ENCODE assay signal across 11 mouse cellular contexts in genomic region chr4:24556116-24556820, GRCm38 (mm10).
DNase-seq lines count a peak whose midpoint lies in the region; ATAC-seq and TF ChIP-seq lines count a peak whose summit lies in the region.
"Had no signal": no experiment of that assay in that cellular context is flagged by ENCODE, and none has a peak within 500 bp of the region (broad histone marks: within the 10 kb centered on the region; RNA-seq: fewer than 3 reads in every experiment).

No protein-coding gene starts in this region.

- H3K36me3 ChIP-seq in hindbrain, embryonic 16.5 days (ENCODE audit: control insufficient read depth, insufficient read depth, low read length), result no peaks in the 10 kb centered on the region
- H3K36me3 ChIP-seq in hindbrain, embryonic 11.5 days (ENCODE audit: control insufficient read depth, insufficient read depth, low read length), result no peaks in the 10 kb centered on the region
- no peaks in the 10 kb centered on the region for H3K36me3 ChIP-seq in intestine, embryonic 15.5 days
- H3K36me3 ChIP-seq: heart, embryonic 15.5 days; neural tube, embryonic 15.5 days; stomach, embryonic 15.5 days had no signal

- TF ChIP-seq CTCF in brain, embryonic 14.5 days (IDR thresholded peaks at IDR 0.05; ENCODE audit: borderline replicate concordance, extremely low read depth, insufficient read depth, insufficient read length), result no peak

- no peak overlapping the region for H3K4me2 ChIP-seq in hindbrain, embryonic 16.5 days (ENCODE audit: low read length)
- H3K4me2 ChIP-seq in hindbrain, embryonic 11.5 days (replicated peaks; ENCODE audit: low read depth, low read length), result no peak overlapping the region
- no peak overlapping the region for H3K4me2 ChIP-seq in intestine, embryonic 15.5 days (replicated peaks)
- H3K4me2 ChIP-seq: heart, embryonic 15.5 days; neural tube, embryonic 15.5 days; stomach, embryonic 15.5 days had no signal

- H3K9ac ChIP-seq in hindbrain, embryonic 16.5 days (ENCODE audit: low read depth, low read length), result no peak overlapping the region
- no peak overlapping the region for H3K9ac ChIP-seq in hindbrain, embryonic 11.5 days (ENCODE audit: low read depth, low read length)
- H3K9ac ChIP-seq in intestine, embryonic 15.5 days, result no peak overlapping the region
- H3K9ac ChIP-seq: heart, embryonic 15.5 days; neural tube, embryonic 15.5 days; stomach, embryonic 15.5 days had no signal

- no peaks in the 10 kb centered on the region for H3K27me3 ChIP-seq in hindbrain, embryonic 16.5 days (replicated peaks; ENCODE audit: control insufficient read depth, insufficient read depth, low read length)
- no peaks in the 10 kb centered on the region for H3K27me3 ChIP-seq in hindbrain, embryonic 11.5 days (ENCODE audit: control insufficient read depth, insufficient read depth, low read length)
- no peaks in the 10 kb centered on the region for H3K27me3 ChIP-seq in intestine, embryonic 15.5 days (replicated peaks)
- H3K27me3 ChIP-seq: heart, embryonic 15.5 days; neural tube, embryonic 15.5 days; stomach, embryonic 15.5 days had no signal

- H3K4me3 ChIP-seq in hindbrain, embryonic 16.5 days (ENCODE audit: low read length), result no peak overlapping the region
- H3K4me3 ChIP-seq in hindbrain, embryonic 11.5 days (ENCODE audit: low read depth, low read length), result no peak overlapping the region
- no peak overlapping the region for H3K4me3 ChIP-seq in intestine, embryonic 15.5 days (replicated peaks)
- H3K4me3 ChIP-seq: heart, embryonic 15.5 days; neural tube, embryonic 15.5 days; stomach, embryonic 15.5 days had no signal

- no peak for DNase-seq in hindbrain, embryonic 11.5 days (ENCODE audit: low spot score)
- DNase-seq in brain, embryonic 14.5 days (ENCODE audit: low read depth), result peak; percentile 83
- DNase-seq in naive thymus-derived CD4-positive, alpha-beta T cell, adult 2 months (ENCODE audit: low read depth), result peak; percentile 21
- DNase-seq in ovary, postnatal 14 days (ENCODE audit: low spot score), result no peak
- DNase-seq in frontal cortex, adult 2 months (ENCODE audit: extremely low spot score in 1 of 2, low spot score in 1 of 2), result no peak
- DNase-seq in gastrocnemius, postnatal 14 days, result no peak

- no peak for TF ChIP-seq POLR2A in brain, embryonic 14.5 days (IDR thresholded peaks at IDR 0.05; ENCODE audit: borderline replicate concordance, extremely low read depth, insufficient read depth, insufficient read length, poor library complexity, severe bottlenecking)

- no peaks in the 10 kb centered on the region for H3K4me1 ChIP-seq in hindbrain, embryonic 16.5 days (ENCODE audit: control insufficient read depth, insufficient read depth, low read depth, low read length)
- no peaks in the 10 kb centered on the region for H3K4me1 ChIP-seq in hindbrain, embryonic 11.5 days (replicated peaks; ENCODE audit: control insufficient read depth, insufficient read depth, low read length)
- H3K4me1 ChIP-seq in intestine, embryonic 15.5 days (replicated peaks), result 0 out of 2 replicates have a peak, but pooled peaks cover 2% of the 10 kb centered on the region
- H3K4me1 ChIP-seq: neural tube, embryonic 15.5 days; stomach, embryonic 15.5 days had no signal

- WGBS in hindbrain, embryonic 16.5 days, result 53% methylated on average over 6 of the region's 6 CpGs
- WGBS in hindbrain, embryonic 11.5 days, result 82% methylated on average over 6 of the region's 6 CpGs
- 26% methylated on average over 6 of the region's 6 CpGs for WGBS in intestine, embryonic 15.5 days

- H3K27ac ChIP-seq in hindbrain, embryonic 16.5 days (ENCODE audit: low read depth, low read length), result no peak overlapping the region
- H3K27ac ChIP-seq in hindbrain, embryonic 11.5 days (ENCODE audit: low read depth, low read length), result no peak overlapping the region
- H3K27ac ChIP-seq in intestine, embryonic 15.5 days, result no peak overlapping the region
- H3K27ac ChIP-seq: heart, embryonic 15.5 days; neural tube, embryonic 15.5 days; stomach, embryonic 15.5 days had no signal

- intact Hi-C loops in gastrocnemius, postnatal 14 days (cut with DNase I; ENCODE audit: low total_unique reads), result no loop called here

- H3K9me3 ChIP-seq in hindbrain, embryonic 16.5 days (ENCODE audit: control insufficient read depth, low read length), result no peaks in the 10 kb centered on the region
- no peaks in the 10 kb centered on the region for H3K9me3 ChIP-seq in hindbrain, embryonic 11.5 days (ENCODE audit: control insufficient read depth, low read length)
- H3K9me3 ChIP-seq in intestine, embryonic 15.5 days, result no peaks in the 10 kb centered on the region
- H3K9me3 ChIP-seq: heart, embryonic 15.5 days; neural tube, embryonic 15.5 days; stomach, embryonic 15.5 days had no signal

- ATAC-seq in hindbrain, embryonic 16.5 days, result 0 out of 2 replicates have a peak, but pooled peaks have one; percentile 45
- ATAC-seq in hindbrain, embryonic 11.5 days (ENCODE audit: low FRiP score), result no peak
- ATAC-seq in intestine, embryonic 15.5 days, result peak; percentile 39; the same call in 1 of the 2 replicates

Comparison
In these comparisons a context has a peak if more than half of its experiments do, and no peak if none do; other contexts are left out.
1. DNase-seq: peak in brain, embryonic 14.5 days (single experiment) and naive thymus-derived CD4-positive, alpha-beta T cell, adult 2 months (single experiment); none in hindbrain, embryonic 11.5 days (single experiment), ovary, postnatal 14 days (single experiment), frontal cortex, adult 2 months (0 of 2) and gastrocnemius, postnatal 14 days (single experiment).